Mouse (Mus musculus): ENCODE measurements around the gene Olfr750. TPM values are rescaled to one million over a fixed set of nuclear protein-coding genes. Genes with fewer than 3 reads are reported as not detected.

The Olfr750 gene
- total and polyA plus RNA-seq, 3 experiments: not detected

- H3K27me3 ChIP-seq (ENCODE audit: control insufficient read depth in 1 of 2, insufficient read depth in 2 of 2, low read length in 2 of 2): peaks cover 0 to 2% of the 10 kb centered on the region in 2 experiments
- no peak overlapping the region for H3K27ac ChIP-seq (ENCODE audit: control insufficient read depth, low read depth, low read length)
- no peaks in the 10 kb centered on the region for H3K9me3 ChIP-seq (replicated peaks; ENCODE audit: insufficient read depth, low read length)
- H3K4me1 ChIP-seq (ENCODE audit: control insufficient read depth in 1 of 2, insufficient read depth in 2 of 2, low read length in 2 of 2): no peaks in the 10 kb centered on the region
- TF ChIP-seq KAT2A (conservative IDR thresholded peaks at IDR 0.05; ENCODE audit: low read depth, low read length) (no peak), POLR2AphosphoS5 (IDR thresholded peaks at IDR 0.05; ENCODE audit: borderline replicate concordance, low read depth, low read length) (no peak), RCOR1 (IDR thresholded peaks at IDR 0.05; ENCODE audit: low read depth, low read length) (no peak)
- no peaks in the 10 kb centered on the region for H3K36me3 ChIP-seq (ENCODE audit: control insufficient read depth in 1 of 2, insufficient read depth in 2 of 2, low read length in 2 of 2)
- DNase-seq (ENCODE audit: low read depth, low spot score): no peak
- H3K9ac ChIP-seq (ENCODE audit: control insufficient read depth, low read depth, low read length, poor library complexity, severe bottlenecking): no peak overlapping the region
- H3K4me3 ChIP-seq (ENCODE audit: control insufficient read depth in 1 of 2, insufficient read depth in 1 of 2, low read depth in 2 of 2, low read length in 2 of 2): no peak overlapping the region
- H3K79me2 ChIP-seq (ENCODE audit: control insufficient read depth, insufficient read depth, low read length, poor library complexity): no peaks in the 10 kb centered on the region
Observed at GRCm38 (mm10) chr14:51036214-51036613, 38.0 kb downstream of the Olfr750 start.

GRCm38 (mm10) chr14:51035206-51035605 is 39.0 kb downstream of the Olfr750 start:
- Histone ChIP-seq H3K27ac (ENCODE audit: control insufficient read depth, low read depth, low read length) (no peak overlapping the region), H3K79me2 (ENCODE audit: control insufficient read depth, insufficient read depth, low read length, poor library complexity) (no peaks in the 10 kb centered on the region), H3K27me3 (ENCODE audit: control insufficient read depth in 1 of 2, insufficient read depth in 2 of 2, low read length in 2 of 2) (peaks cover 2 to 9% of the 10 kb centered on the region in 2 experiments), H3K9ac (ENCODE audit: control insufficient read depth, low read depth, low read length, poor library complexity, severe bottlenecking) (no peak overlapping the region), H3K4me1 (ENCODE audit: control insufficient read depth in 1 of 2, insufficient read depth in 2 of 2, low read length in 2 of 2) (no peaks in the 10 kb centered on the region), H3K4me3 (ENCODE audit: control insufficient read depth in 1 of 2, insufficient read depth in 1 of 2, low read depth in 2 of 2, low read length in 2 of 2) (no peak overlapping the region), H3K9me3 (replicated peaks; ENCODE audit: insufficient read depth, low read length) (no peaks in the 10 kb centered on the region), H3K36me3 (ENCODE audit: control insufficient read depth in 1 of 2, insufficient read depth in 2 of 2, low read length in 2 of 2) (no peaks in the 10 kb centered on the region)
- no peak for DNase-seq (ENCODE audit: low read depth, low spot score)
- TF ChIP-seq HCFC1 (IDR thresholded peaks at IDR 0.05; ENCODE audit: low read depth, low read length): no peak
- TF ChIP-seq JUND (IDR thresholded peaks at IDR 0.05; ENCODE audit: low read depth, low read length): no peak
- no peak for TF ChIP-seq MEF2A (IDR thresholded peaks at IDR 0.05; ENCODE audit: extremely low read depth, insufficient replicate concordance, low read depth, low read length, poor library complexity, severe bottlenecking)
- TF ChIP-seq NELFE (IDR thresholded peaks at IDR 0.05; ENCODE audit: low read depth, low read length): no peak
- TF ChIP-seq ETS1 (IDR thresholded peaks at IDR 0.05; ENCODE audit: low read depth, low read length): no peak
- TF ChIP-seq EP300 (IDR thresholded peaks at IDR 0.05; ENCODE audit: low read depth in 1 of 2, low read length in 2 of 2): no peak

GRCm38 (mm10) chr14:51027387-51028155 is 46.7 kb downstream of the Olfr750 start:
- TF ChIP-seq KAT2A (conservative IDR thresholded peaks at IDR 0.05; ENCODE audit: low read depth, low read length) (no peak), RAD21 (IDR thresholded peaks at IDR 0.05; ENCODE audit: low read depth, low read length) (no peak)
- no peaks in the 10 kb centered on the region for H3K9me3 ChIP-seq (replicated peaks; ENCODE audit: insufficient read depth, low read length)
- no peak overlapping the region for H3K4me3 ChIP-seq (ENCODE audit: control insufficient read depth in 1 of 2, insufficient read depth in 1 of 2, low read depth in 2 of 2, low read length in 2 of 2)
- no peaks in the 10 kb centered on the region for H3K79me2 ChIP-seq (ENCODE audit: control insufficient read depth, insufficient read depth, low read length, poor library complexity)
- no peak overlapping the region for H3K9ac ChIP-seq (ENCODE audit: control insufficient read depth, low read depth, low read length, poor library complexity, severe bottlenecking)
- peaks cover 2 to 10% of the 10 kb centered on the region in 2 experiments for H3K27me3 ChIP-seq (ENCODE audit: control insufficient read depth in 1 of 2, insufficient read depth in 2 of 2, low read length in 2 of 2)
- H3K4me1 ChIP-seq (ENCODE audit: control insufficient read depth in 1 of 2, insufficient read depth in 2 of 2, low read length in 2 of 2): peaks cover 0 to 4% of the 10 kb centered on the region in 2 experiments; a peak in 1 of 4 replicates
- peak; percentile 8 for DNase-seq (ENCODE audit: low read depth, low spot score)
- H3K36me3 ChIP-seq (ENCODE audit: control insufficient read depth in 1 of 2, insufficient read depth in 2 of 2, low read length in 2 of 2): no peaks in the 10 kb centered on the region
- no peak overlapping the region for H3K27ac ChIP-seq (ENCODE audit: control insufficient read depth, low read depth, low read length)

Measured in MEL (cell line).